Mouse (Mus musculus) hindbrain, embryonic 13.5 days (tissue): Measurements from ENCODE around the gene Sumf2. TPM values are rescaled to one million over a fixed set of nuclear protein-coding genes. Genes with fewer than 3 reads are reported as not detected.
A peak's percentile ranks its signal among the peaks of the same experiment; 100 is the strongest.

Experiments used
- ATAC-seq: fragments of 200-750 bp; cut with Nextera tagmentation; 2 replicates; pipeline ENCODE4 v1.8.0; 2017; ENCODE audit warnings: moderate TSS enrichment; ENCODE audit not compliant: low FRiP score
- H3K27ac ChIP-seq: fragments of 300-500 bp; sonication (generic); 2 replicates; pipeline ENCODE4 v1.5.1; 2015; ENCODE audit warnings: inconsistent platforms, mild to moderate bottlenecking, moderate library complexity
- H3K27me3 ChIP-seq: fragments of 300-500 bp; sonication (generic); 2 replicates; pipeline ENCODE4 v1.6.1; 2015; ENCODE audit warnings: mild to moderate bottlenecking, inconsistent platforms
- H3K36me3 ChIP-seq: fragments of 300-500 bp; sonication (generic); 2 replicates; pipeline ENCODE4 v1.6.1; 2015; ENCODE audit warnings: mild to moderate bottlenecking, inconsistent platforms
- H3K4me1 ChIP-seq: fragments of 300-500 bp; sonication (generic); replicated peaks from 2 replicates; pipeline ENCODE4 v1.6.1; 2015; ENCODE audit warnings: inconsistent platforms
- H3K4me2 ChIP-seq: fragments of 300-500 bp; sonication (generic); 2 replicates; pipeline ENCODE4 v1.6.1; 2015; ENCODE audit warnings: inconsistent platforms, mild to moderate bottlenecking, moderate library complexity
- H3K4me3 ChIP-seq: fragments of 300-500 bp; sonication (generic); 2 replicates; pipeline ENCODE4 v1.5.1; 2015; ENCODE audit warnings: mild to moderate bottlenecking, inconsistent platforms
- H3K9ac ChIP-seq: fragments of 300-500 bp; sonication (generic); 2 replicates; pipeline ENCODE4 v1.6.1; 2015; ENCODE audit warnings: mild to moderate bottlenecking, inconsistent platforms
- H3K9me3 ChIP-seq: fragments of 300-500 bp; sonication (generic); 2 replicates; pipeline ENCODE4 v1.6.1; 2016; ENCODE audit warnings: inconsistent platforms
- WGBS: fragments of 180-500 bp; shearing (Covaris S2); methylation state at CpG from one replicate; pipeline ENCODE4 v1.1.7; 2015; 5-methylcytosine and 5-hydroxymethylcytosine counted together
- polyA plus RNA-seq: library from polyadenylated mRNA; unstranded; fragments of >200 nt; fragmentation: Nextera tagmentation; extraction: Ambion mirVana; gene quantifications from 2 replicates; pipeline ENCODE4 v1.2.1, GENCODE M21; 2015

Gene Sumf2
- polyA plus RNA-seq = 31.7 and 37.8 TPM in 2 replicates

DNA sequence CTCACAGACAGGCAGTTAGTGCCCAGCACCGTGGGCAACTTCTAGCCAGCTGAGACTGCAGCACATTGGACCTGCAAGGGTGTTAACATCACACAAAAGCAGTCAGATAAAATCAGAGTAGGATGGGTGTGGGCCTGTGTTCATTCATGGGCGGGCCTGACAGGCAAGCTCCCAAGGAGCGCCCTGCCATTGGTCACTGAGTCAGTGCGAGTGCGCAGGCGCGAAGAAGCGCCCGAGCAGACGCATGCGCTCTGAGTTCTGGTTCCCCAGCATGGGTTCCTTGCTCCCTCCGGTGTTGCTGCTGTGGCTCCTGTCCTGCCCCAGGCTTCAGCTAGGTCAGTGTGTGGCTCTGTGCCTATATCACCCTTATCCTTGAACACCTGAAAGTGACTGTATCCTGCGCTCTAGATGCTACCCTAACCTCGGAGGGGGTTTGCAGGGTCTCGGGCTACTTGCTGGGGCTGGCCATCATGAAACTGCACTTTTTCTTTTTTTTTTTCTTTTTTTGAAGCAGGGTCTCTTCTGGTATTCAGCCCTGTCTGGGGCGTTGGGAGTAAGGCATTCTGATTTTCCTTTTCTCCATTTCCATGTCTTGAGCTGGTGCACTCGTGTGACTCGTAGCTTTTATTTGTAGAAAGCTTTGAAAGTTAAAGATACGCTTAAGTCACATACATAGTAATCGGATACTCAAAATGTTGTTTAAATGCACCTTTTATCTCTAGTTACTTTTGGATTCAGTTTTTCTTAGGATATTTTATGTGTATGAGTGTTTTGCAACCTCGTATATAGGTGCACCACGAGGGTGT is at the start of gene Sumf2:
TSS of gene Sumf2 (plus strand) at position 235 of the 806 bp plus-strand sequence.
- WGBS = 14% methylated on average over 22 of the region's 22 CpGs
- peak within 1 kb of the TSS; percentile 68 for H3K4me2 ChIP-seq
- peaks cover 35% of the 10 kb centered on the region for H3K36me3 ChIP-seq
- no peaks in the 10 kb centered on the region for H3K27me3 ChIP-seq
- H3K9me3 ChIP-seq = no peaks in the 10 kb centered on the region
- peak within 1 kb of the TSS; percentile 86 for H3K27ac ChIP-seq
- H3K9ac ChIP-seq = peak within 1 kb of the TSS; percentile 84
- H3K4me3 ChIP-seq = peak within 1 kb of the TSS; percentile 75
- H3K4me1 ChIP-seq = peaks cover 14% of the 10 kb centered on the region
- peak; percentile 99 for ATAC-seq

DNA sequence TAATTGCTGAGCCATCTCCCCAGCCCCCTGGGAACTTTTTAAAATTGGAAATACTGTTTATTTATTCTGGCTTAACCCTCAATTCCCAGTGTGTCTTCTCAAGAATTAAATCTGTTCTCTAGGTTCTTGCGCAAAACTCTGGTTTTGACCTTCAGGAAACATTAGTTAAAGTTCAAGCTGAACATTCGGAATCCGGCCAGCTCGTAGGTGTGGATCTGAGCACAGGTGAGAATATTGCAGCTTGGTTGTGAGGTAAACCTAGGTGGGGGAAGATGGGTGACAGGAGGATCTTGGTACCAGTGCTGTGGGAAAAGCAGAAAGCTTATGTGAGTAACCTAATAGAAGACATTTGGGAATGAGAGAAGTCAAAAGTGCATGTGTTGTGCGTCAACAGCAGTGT is 1.9 kb upstream of the Sumf2 start:
- H3K9me3 ChIP-seq = no peaks in the 10 kb centered on the region
- ATAC-seq = no peak
- H3K36me3 ChIP-seq = peaks cover 28% of the 10 kb centered on the region
- no peaks in the 10 kb centered on the region for H3K27me3 ChIP-seq
- H3K4me2 ChIP-seq = no peak overlapping the region
- H3K27ac ChIP-seq = no peak overlapping the region
- whole genome bisulfite sequencing = 97% methylated on average over 5 of the region's 5 CpGs
- no peak overlapping the region for H3K9ac ChIP-seq
- peaks cover 14% of the 10 kb centered on the region for H3K4me1 ChIP-seq
- H3K4me3 ChIP-seq = no peak overlapping the region

DNA sequence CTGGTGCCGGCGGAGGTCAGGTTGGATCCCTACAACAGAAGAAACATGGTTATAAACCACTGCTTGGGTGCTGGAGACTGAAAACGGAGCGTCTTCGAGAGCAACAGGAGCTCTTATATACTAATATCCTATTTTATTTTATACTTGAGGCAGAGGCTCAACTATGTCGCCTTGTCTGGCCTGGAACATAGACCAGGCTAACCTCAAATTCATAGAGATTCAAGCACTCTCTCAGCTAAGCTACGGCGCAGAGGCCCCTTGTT is 703 bp downstream of the Sumf2 start:
- 69% methylated on average over 8 of the region's 8 CpGs for WGBS
- no peak for ATAC-seq
- H3K27ac ChIP-seq = no peak overlapping the region
- peak overlapping the region; percentile 75 for H3K4me3 ChIP-seq
- no peaks in the 10 kb centered on the region for H3K9me3 ChIP-seq
- peak overlapping the region; percentile 68 for H3K4me2 ChIP-seq
- H3K27me3 ChIP-seq = no peaks in the 10 kb centered on the region
- H3K9ac ChIP-seq = peak overlapping the region; percentile 84
- H3K4me1 ChIP-seq = peaks cover 14% of the 10 kb centered on the region
- H3K36me3 ChIP-seq = peaks cover 35% of the 10 kb centered on the region

DNA sequence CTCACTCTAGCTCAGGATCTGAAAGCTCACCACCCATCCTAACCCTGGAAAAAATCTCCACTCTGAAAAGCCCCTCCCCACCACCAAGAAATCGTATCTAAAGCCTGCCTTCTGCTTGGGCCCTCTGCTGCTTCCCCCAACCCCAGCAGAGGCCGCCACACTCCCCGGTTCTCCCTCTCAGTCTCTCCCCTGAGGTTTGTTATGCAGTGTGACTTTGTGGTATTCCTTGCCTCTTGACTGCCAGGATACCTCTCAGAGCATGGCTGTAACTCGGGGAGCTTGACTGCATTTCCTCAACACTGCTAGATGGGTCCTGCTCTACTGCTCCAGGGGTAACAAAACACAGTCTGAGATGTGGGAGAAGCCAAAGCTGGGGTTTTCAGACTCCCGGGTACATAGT is 8.4 kb downstream of the Sumf2 start:
- no peak for ATAC-seq
- Histone ChIP-seq H3K27me3 (no peaks in the 10 kb centered on the region), H3K9ac (no peak overlapping the region), H3K4me2 (no peak overlapping the region), H3K27ac (no peak overlapping the region), H3K4me1 (no peaks in the 10 kb centered on the region), H3K9me3 (no peaks in the 10 kb centered on the region), H3K36me3 (peaks cover 70% of the 10 kb centered on the region), H3K4me3 (no peak overlapping the region)
- WGBS = 54% methylated on average over 5 of the region's 5 CpGs

DNA sequence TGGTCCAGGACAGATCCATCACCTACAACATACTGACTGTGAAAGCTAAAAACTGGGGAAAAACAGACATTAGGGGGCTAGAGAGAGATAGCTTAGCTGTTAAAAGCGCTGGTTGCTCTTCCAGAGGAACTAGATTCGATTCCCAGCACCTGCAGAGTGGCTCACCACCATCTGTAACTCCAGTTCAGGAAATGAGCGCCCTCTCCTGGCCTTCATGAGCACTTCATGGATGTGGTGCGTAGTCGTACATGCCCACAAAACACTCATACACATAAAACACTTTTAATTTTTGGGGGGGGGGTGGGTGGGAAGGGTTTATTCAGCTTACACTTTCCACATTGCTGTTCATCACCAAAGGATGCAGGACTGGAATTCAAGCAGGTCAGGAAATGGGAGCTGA is 9.6 kb downstream of the Sumf2 start:
- 90% methylated on average over 5 of the region's 5 CpGs for WGBS

DNA sequence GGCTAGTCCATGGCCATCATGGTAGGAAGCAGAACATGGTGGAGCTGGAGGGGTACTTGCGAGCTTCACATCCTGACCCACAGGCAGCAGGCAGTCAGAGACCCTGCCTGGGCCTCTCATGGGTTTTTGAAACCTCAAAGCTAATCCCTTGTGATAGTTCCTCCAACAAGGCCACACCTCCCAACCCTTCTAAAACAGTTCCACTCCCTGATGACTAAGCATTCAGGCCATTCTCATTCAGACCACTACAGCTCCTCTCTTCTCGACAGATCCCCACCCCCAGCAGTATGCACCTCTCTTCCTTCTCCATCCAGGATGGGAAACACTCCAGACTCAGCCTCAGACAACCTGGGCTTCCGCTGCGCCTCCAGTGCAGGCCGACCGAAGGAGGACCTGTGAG is 15.5 kb downstream of the Sumf2 start:
- no peaks in the 10 kb centered on the region for H3K9me3 ChIP-seq
- 99% methylated on average over 6 of the region's 6 CpGs for whole genome bisulfite sequencing
- H3K4me1 ChIP-seq = 0 out of 2 replicates have a peak, but pooled peaks cover 4% of the 10 kb centered on the region
- no peak overlapping the region for H3K4me3 ChIP-seq
- peaks cover 4% of the 10 kb centered on the region; the same call in 1 of the 2 replicates for H3K27me3 ChIP-seq
- no peak overlapping the region for H3K27ac ChIP-seq
- peaks cover 54% of the 10 kb centered on the region for H3K36me3 ChIP-seq
- no peak overlapping the region for H3K9ac ChIP-seq
- H3K4me2 ChIP-seq = no peak overlapping the region
- no peak for ATAC-seq

More for the DNA sequence above, 9.6 kb downstream of the Sumf2 start:
- Histone ChIP-seq H3K9ac (no peak overlapping the region), H3K4me3 (no peak overlapping the region), H3K36me3 (peaks cover 80% of the 10 kb centered on the region), H3K4me1 (no peaks in the 10 kb centered on the region), H3K27ac (no peak overlapping the region), H3K9me3 (no peaks in the 10 kb centered on the region), H3K4me2 (no peak overlapping the region), H3K27me3 (no peaks in the 10 kb centered on the region)
- no peak for ATAC-seq

DNA sequence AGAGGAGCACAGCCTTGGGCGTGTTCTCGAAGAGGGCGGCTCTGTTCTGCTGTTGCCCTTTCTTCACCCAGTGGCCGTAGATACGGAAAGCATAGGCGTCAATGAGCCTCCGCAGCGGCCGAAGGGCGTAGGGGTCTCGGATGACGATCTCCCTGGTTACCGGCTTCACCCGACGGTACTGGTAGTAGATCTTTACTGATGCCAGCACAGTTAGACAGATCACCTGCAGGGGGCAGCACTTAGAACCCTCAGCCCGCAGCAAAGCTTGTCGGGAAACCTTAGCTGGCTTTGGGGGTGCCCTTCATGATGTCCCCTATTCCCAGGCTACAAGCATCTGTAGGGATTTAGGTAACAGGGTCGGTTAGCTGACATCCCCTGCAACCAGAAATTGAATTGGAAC is 17.7 kb downstream of the Sumf2 start:
- peaks cover 4% of the 10 kb centered on the region; the same call in 1 of the 2 replicates for H3K27me3 ChIP-seq
- peak overlapping the region; percentile 10; the same call in 1 of the 2 replicates for H3K9ac ChIP-seq
- WGBS = 11% methylated on average over 18 of the region's 18 CpGs
- H3K4me1 ChIP-seq = 0 out of 2 replicates have a peak, but pooled peaks cover 4% of the 10 kb centered on the region
- H3K4me3 ChIP-seq = no peak overlapping the region
- H3K9me3 ChIP-seq = no peaks in the 10 kb centered on the region
- peaks cover 35% of the 10 kb centered on the region for H3K36me3 ChIP-seq
- H3K4me2 ChIP-seq = peak overlapping the region; percentile 25; the same call in 1 of the 2 replicates
- ATAC-seq = no peak
- no peak overlapping the region for H3K27ac ChIP-seq

DNA sequence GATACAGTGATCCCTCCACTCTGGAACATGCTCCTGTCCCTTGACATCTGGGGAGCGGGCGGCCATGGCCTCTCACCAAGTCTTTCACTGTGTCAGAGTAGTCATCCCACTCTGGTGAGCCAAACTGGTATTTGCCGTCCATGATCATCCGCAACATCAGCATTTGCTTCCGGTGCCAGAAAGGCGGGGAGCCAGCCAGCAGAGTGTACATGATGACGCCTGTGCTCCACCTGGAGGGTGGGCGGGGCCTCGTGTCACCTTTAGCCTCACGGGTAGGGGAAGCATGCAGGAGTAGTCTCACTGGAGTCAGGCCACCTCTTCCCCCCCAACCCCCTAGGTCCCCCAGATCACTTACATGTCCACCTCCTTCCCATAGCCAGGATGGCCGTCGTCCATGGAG is 19.1 kb downstream of the Sumf2 start:
- no peak overlapping the region for H3K27ac ChIP-seq
- ATAC-seq = no peak
- H3K36me3 ChIP-seq = peaks cover 22% of the 10 kb centered on the region
- no peaks in the 10 kb centered on the region for H3K9me3 ChIP-seq
- no peak overlapping the region for H3K9ac ChIP-seq
- H3K4me3 ChIP-seq = no peak overlapping the region
- H3K27me3 ChIP-seq = peaks cover 4% of the 10 kb centered on the region; the same call in 1 of the 2 replicates
- H3K4me1 ChIP-seq = 0 out of 2 replicates have a peak, but pooled peaks cover 4% of the 10 kb centered on the region
- WGBS = 88% methylated on average over 12 of the region's 12 CpGs
- H3K4me2 ChIP-seq = no peak overlapping the region

DNA sequence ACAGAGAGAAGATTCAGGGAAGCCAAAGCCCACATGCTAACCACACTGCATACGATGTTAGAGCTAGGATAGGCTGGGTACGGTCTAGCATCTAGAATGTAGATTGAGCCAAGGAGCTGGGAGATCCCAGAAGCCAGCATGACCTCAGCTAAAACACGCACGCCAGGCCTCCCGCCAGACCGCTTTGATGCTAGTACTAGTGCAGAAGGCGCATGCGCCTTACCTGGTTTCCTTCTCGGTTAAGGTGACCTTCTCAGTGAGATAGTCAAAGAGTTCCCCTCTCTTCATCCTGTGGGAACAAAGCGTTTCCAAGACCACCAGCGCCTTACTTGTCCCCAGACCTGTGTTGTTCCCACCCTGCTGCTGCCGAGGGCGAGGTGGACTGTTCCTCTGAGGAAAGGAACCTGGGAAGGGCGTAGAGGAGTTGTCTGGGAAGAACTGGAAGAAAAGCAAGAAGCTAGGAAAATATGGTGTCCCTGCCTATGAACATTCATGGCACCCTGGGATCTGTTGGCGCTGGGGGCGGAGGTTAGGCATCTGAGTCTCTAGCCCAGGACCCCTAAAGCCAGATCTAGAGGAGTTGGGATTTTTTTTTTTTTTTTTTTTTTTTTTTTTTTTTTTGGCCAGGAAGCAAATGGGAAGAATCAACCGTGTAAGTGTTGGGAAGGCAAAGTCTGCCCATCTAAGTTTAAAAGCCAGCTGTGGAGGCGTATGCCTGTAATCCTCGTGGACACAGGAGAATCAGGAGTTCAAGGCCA is 22.6 kb downstream of the Sumf2 start:
- no peak for ATAC-seq
- Histone ChIP-seq H3K4me3 (no peak overlapping the region), H3K4me1 (0 out of 2 replicates have a peak, but pooled peaks cover under 1% of the 10 kb centered on the region), H3K27me3 (0 out of 2 replicates have a peak, but pooled peaks cover under 1% of the 10 kb centered on the region), H3K4me2 (no peak overlapping the region), H3K36me3 (no peaks in the 10 kb centered on the region), H3K9me3 (no peaks in the 10 kb centered on the region), H3K9ac (no peak overlapping the region), H3K27ac (no peak overlapping the region)
- WGBS = 91% methylated on average over 19 of the region's 19 CpGs

DNA sequence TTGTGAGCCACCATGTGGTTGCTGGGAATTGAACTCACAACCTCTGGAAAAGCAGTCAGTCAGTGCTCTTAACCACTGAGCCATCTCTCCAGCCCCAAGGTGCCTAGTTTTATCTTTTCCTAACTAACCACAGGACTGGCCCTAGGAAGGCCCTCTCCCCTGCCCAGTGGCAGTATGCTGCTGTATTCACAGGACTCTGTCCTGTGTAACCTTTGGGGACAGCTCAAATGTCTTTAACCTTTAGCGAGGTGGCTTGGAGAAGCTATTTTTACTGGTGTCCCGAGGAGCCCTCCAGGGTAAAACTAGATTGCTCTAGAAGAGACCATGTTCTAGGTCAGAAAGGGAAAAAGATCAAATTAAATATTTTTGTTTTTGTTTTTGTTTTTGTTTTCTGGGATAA is 24.5 kb downstream of the Sumf2 start:
- H3K4me2 ChIP-seq = no peak overlapping the region
- no peaks in the 10 kb centered on the region for H3K36me3 ChIP-seq
- no peaks in the 10 kb centered on the region for H3K4me1 ChIP-seq
- no peak overlapping the region for H3K27ac ChIP-seq
- no peak overlapping the region for H3K4me3 ChIP-seq
- 87% methylated on average over 2 of the region's 2 CpGs for WGBS
- no peaks in the 10 kb centered on the region for H3K9me3 ChIP-seq
- H3K9ac ChIP-seq = no peak overlapping the region
- ATAC-seq = no peak
- H3K27me3 ChIP-seq = no peaks in the 10 kb centered on the region

DNA sequence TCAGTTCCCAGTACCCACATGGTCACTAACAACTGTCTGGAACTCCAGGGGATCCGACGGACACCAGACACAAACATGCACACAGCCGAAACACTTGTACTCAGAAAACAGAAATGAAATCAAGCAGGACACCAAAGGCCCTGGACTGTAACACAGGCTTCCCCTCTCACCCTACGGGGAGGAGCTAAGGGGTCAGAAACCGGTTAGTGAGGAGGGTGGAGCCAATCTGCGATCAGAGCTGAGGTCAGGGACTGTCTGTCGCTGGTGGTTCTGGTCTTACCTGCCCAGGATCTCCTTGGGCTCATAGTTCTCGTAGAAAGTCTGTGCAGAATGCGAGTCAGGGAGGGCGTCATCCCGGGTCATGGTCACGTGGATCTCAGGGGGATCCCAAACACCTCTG is 27.2 kb downstream of the Sumf2 start:
- Histone ChIP-seq H3K27me3 (no peaks in the 10 kb centered on the region), H3K36me3 (no peaks in the 10 kb centered on the region), H3K4me2 (no peak overlapping the region), H3K9ac (no peak overlapping the region), H3K27ac (no peak overlapping the region), H3K4me3 (no peak overlapping the region), H3K9me3 (no peaks in the 10 kb centered on the region), H3K4me1 (no peaks in the 10 kb centered on the region)
- no peak for ATAC-seq
- 87% methylated on average over 12 of the region's 12 CpGs for WGBS

DNA sequence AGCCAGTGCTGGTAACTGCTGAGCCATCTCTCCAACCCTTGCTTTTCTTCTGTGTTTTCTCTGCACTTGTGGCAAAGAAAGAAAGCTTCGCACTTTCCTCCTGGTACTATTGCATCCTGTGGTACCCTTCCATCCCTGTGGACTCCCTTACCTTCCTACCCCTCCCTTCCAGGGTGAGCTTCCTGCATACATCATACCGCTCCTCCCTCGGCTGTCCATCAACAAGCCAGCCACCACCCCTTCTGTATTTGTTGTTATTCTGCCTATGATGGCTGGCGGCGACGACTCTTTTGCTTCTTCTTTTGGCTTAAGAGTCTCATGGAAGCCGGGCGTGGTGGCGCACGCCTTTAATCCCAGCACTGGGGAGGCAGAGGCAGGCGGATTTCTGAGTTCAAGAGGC is 28.3 kb downstream of the Sumf2 start:
- no peaks in the 10 kb centered on the region for H3K27me3 ChIP-seq
- no peak for ATAC-seq
- H3K27ac ChIP-seq = no peak overlapping the region
- WGBS = 78% methylated on average over 11 of the region's 11 CpGs
- no peaks in the 10 kb centered on the region for H3K9me3 ChIP-seq
- peaks cover 5% of the 10 kb centered on the region for H3K36me3 ChIP-seq
- H3K4me2 ChIP-seq = no peak overlapping the region
- H3K9ac ChIP-seq = no peak overlapping the region
- H3K4me3 ChIP-seq = no peak overlapping the region
- no peaks in the 10 kb centered on the region for H3K4me1 ChIP-seq
